Mouse (Mus musculus): ENCODE measurements around the gene Mgat3. TPM values are rescaled to one million over a fixed set of nuclear protein-coding genes. Genes with fewer than 3 reads are reported as not detected.

Gene Mgat3
- polyA plus RNA-seq, 1 experiment from 2014 or later = 22.3 TPM

DNA sequence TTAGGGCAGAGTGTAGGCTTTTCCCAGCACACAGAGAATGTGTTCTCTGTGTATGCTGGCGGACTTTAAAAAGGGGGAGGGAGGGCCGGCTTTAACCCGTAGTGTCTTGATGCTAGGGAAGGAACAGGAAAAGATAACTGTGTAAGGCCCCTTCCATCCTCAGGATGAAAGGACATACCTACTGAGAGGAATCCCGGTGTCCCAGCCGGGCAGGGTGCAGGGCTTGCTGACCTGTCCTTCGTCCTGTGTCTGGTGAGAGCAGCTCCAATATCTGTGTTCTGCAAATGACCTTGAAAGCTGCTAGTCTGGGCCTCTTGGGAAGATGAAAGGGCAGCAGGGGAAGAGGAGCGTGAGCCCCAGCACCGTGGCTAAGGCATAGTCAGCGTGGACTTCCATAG, 39.1 kb upstream of the Mgat3 start:
- Histone ChIP-seq H3K4me3 (replicated peaks; ENCODE audit: low read length) (peak overlapping the region; percentile 69), H3K36me3 (replicated peaks; ENCODE audit: control insufficient read depth, insufficient read depth) (no peaks in the 10 kb centered on the region), H3K4me1 (replicated peaks; ENCODE audit: control insufficient read depth, insufficient read depth, low read length) (peaks cover 20% of the 10 kb centered on the region), H3K9ac (peak overlapping the region; percentile 83), H3K27ac (no peak overlapping the region), H3K4me2 (replicated peaks) (peak overlapping the region; percentile 83), H3K27me3 (ENCODE audit: control insufficient read depth, insufficient read depth, low read length) (no peaks in the 10 kb centered on the region), H3K9me3 (ENCODE audit: control insufficient read depth, low read length) (no peaks in the 10 kb centered on the region)
- ATAC-seq (ENCODE audit: low FRiP score) = no peak
- no peak for DNase-seq (ENCODE audit: low spot score)
- WGBS = 48% methylated on average over 9 of the region's 9 CpGs

DNA sequence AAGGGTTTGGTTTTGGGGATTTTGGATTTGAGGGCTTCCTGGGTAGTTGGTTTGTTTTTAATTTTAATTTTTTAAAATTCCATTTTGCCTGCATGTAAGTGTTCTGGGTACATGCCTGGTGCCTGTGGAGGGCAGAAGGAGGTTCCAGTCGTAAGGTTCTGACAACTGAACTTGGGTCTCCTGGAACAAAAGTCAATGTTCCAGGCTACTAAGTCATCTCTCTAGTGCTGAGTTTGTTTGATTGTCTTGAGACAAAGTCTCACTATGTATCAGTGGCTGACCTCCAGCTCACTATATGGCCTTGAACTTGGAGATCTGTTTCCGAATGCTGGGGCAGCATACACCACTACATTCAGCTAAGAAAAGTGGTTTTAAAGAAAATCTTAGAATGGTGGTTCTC, 38.0 kb upstream of the Mgat3 start:
- Histone ChIP-seq H3K27me3 (ENCODE audit: control insufficient read depth, insufficient read depth, low read length) (no peaks in the 10 kb centered on the region), H3K4me3 (replicated peaks; ENCODE audit: low read length) (no peak overlapping the region), H3K9ac (no peak overlapping the region), H3K36me3 (replicated peaks; ENCODE audit: control insufficient read depth, insufficient read depth) (no peaks in the 10 kb centered on the region), H3K4me1 (replicated peaks; ENCODE audit: control insufficient read depth, insufficient read depth, low read length) (peaks cover 20% of the 10 kb centered on the region), H3K27ac (no peak overlapping the region), H3K4me2 (replicated peaks) (no peak overlapping the region), H3K9me3 (ENCODE audit: control insufficient read depth, low read length) (no peaks in the 10 kb centered on the region)
- no peak for ATAC-seq (ENCODE audit: low FRiP score)
- WGBS = 97% methylated on average over 2 of the region's 2 CpGs
- no peak for DNase-seq (ENCODE audit: low spot score)

DNA sequence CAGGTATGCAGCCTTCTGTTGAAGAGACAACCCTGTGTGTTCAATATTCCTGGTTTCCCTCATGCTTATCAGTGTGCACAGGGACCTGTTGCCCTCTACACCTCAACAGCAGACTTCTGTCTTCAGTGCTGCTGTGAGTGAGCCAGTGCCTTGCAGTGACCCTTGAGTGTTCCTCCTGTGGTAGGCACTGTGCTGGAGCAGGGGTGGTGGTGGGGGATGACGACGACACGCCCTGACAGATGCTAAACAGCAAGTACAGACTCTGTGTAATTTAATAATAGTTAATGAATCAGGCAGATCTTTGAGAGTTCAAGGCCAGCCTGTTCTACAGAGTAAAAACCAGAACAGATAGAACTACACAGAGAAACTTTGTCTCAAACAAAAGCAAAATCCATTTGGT, 36.9 kb upstream of the Mgat3 start:
- Histone ChIP-seq H3K27me3 (ENCODE audit: control insufficient read depth, insufficient read depth, low read length) (no peaks in the 10 kb centered on the region), H3K4me2 (replicated peaks) (no peak overlapping the region), H3K9ac (no peak overlapping the region), H3K27ac (no peak overlapping the region), H3K9me3 (ENCODE audit: control insufficient read depth, low read length) (no peaks in the 10 kb centered on the region), H3K4me3 (replicated peaks; ENCODE audit: low read length) (no peak overlapping the region), H3K36me3 (replicated peaks; ENCODE audit: control insufficient read depth, insufficient read depth) (peaks cover 6% of the 10 kb centered on the region; the same call in 1 of the 2 replicates), H3K4me1 (replicated peaks; ENCODE audit: control insufficient read depth, insufficient read depth, low read length) (peaks cover 20% of the 10 kb centered on the region)
- ATAC-seq (ENCODE audit: low FRiP score) (no peak), DNase-seq (ENCODE audit: low spot score) (no peak)
- 97% methylated on average over 3 of the region's 3 CpGs for WGBS

DNA sequence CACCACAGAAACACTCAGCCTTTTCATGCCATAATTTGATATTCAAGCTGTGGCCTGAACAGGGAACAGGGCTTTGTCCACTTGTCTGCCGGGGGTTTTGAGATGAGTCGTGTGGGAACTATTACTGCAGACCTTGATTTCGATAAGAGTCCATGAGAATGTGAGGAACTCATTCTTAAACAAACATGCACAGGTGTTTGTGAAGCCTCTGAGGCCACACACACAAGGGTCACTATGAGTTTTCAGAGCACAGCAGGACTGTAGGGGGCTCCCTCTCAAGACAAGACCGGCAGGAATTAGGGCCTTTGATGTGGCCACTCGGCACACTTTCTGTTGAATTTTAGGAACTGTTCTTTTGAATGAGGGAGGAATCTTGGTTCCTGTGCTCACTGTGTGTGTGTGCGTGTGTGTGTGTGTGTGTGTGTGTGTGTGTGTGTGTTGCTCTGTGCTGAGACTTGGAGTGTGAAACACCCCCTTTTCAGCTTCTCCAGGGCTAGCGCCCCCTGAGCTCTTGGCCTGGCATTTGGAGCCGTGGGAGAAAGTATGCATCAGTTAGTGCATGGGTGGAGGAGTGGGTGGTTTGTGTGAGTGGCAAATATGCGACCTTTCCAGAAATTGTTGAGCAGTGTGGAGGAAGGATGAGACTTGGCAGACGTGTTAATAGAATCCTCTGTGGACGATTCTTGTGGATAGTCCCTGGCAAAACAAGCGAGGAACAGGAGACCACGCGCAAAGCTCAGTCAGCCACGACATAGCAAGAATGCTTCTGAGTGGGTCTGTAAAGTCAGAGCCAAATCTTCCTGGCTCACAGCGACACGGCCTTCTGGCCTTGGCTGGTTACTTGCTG, 35.4 kb upstream of the Mgat3 start:
- Histone ChIP-seq H3K4me1 (replicated peaks; ENCODE audit: control insufficient read depth, insufficient read depth, low read length) (peaks cover 20% of the 10 kb centered on the region), H3K36me3 (replicated peaks; ENCODE audit: control insufficient read depth, insufficient read depth) (peaks cover 6% of the 10 kb centered on the region; the same call in 1 of the 2 replicates), H3K27me3 (ENCODE audit: control insufficient read depth, insufficient read depth, low read length) (no peaks in the 10 kb centered on the region), H3K4me2 (replicated peaks) (no peak overlapping the region), H3K9ac (no peak overlapping the region), H3K4me3 (replicated peaks; ENCODE audit: low read length) (no peak overlapping the region), H3K27ac (no peak overlapping the region), H3K9me3 (ENCODE audit: control insufficient read depth, low read length) (no peaks in the 10 kb centered on the region)
- DNase-seq (ENCODE audit: low spot score) (no peak), ATAC-seq (ENCODE audit: low FRiP score) (no peak)
- 61% methylated on average over 17 of the region's 17 CpGs for WGBS

DNA sequence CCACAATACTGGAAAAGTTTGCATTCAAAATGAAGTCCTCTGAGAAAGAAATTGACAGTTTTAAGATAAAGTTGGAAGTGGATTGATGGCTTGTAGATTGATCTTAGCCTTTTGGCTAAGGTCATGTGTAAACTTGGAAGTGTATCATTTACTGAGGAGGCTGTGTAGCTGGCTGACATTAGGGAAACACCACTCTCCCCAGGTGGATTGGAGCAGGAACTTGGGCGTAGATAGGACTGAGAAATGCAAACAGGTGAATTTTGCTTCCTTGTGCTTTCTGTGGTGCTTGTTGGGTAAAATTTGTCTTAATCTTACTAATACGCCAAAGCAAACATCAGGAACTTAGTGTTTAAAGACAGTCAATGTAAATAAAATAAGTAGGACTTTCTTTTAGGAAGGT, 33.2 kb upstream of the Mgat3 start:
- ATAC-seq (ENCODE audit: low FRiP score) = no peak
- Histone ChIP-seq H3K36me3 (replicated peaks; ENCODE audit: control insufficient read depth, insufficient read depth) (peaks cover 20% of the 10 kb centered on the region; the same call in 1 of the 2 replicates), H3K4me1 (replicated peaks; ENCODE audit: control insufficient read depth, insufficient read depth, low read length) (peaks cover 6% of the 10 kb centered on the region; the same call in 1 of the 2 replicates), H3K27me3 (ENCODE audit: control insufficient read depth, insufficient read depth, low read length) (no peaks in the 10 kb centered on the region), H3K9me3 (ENCODE audit: control insufficient read depth, low read length) (no peaks in the 10 kb centered on the region), H3K27ac (no peak overlapping the region), H3K4me2 (replicated peaks) (no peak overlapping the region), H3K4me3 (replicated peaks; ENCODE audit: low read length) (no peak overlapping the region), H3K9ac (no peak overlapping the region)
- 90% methylated on average over 2 of the region's 2 CpGs for WGBS
- no peak for DNase-seq (ENCODE audit: low spot score)

DNA sequence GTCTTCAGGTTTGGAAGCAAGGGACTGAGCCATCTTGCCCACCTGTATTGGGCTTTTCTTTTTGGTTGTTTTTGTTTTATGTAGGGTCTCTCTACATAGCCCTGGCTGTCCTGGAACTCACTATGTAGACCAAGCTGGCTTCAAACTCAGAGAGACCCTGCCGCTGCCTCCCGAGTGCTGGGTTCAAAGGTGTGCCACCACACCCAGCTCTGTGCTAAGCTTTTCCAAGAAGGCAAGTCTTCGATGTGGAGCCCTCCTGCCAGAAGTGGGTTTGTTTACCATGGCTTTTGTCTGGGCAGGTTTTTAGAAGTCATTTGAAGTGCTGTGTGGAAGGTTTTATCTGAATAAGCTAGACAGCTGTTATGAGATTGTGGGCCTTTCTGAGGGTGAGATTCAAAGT, 32.6 kb upstream of the Mgat3 start:
- Histone ChIP-seq H3K9ac (no peak overlapping the region), H3K4me2 (replicated peaks) (no peak overlapping the region), H3K27me3 (ENCODE audit: control insufficient read depth, insufficient read depth, low read length) (no peaks in the 10 kb centered on the region), H3K27ac (no peak overlapping the region), H3K4me1 (replicated peaks; ENCODE audit: control insufficient read depth, insufficient read depth, low read length) (peaks cover 6% of the 10 kb centered on the region; the same call in 1 of the 2 replicates), H3K36me3 (replicated peaks; ENCODE audit: control insufficient read depth, insufficient read depth) (peaks cover 20% of the 10 kb centered on the region; the same call in 1 of the 2 replicates), H3K9me3 (ENCODE audit: control insufficient read depth, low read length) (no peaks in the 10 kb centered on the region), H3K4me3 (replicated peaks; ENCODE audit: low read length) (no peak overlapping the region)
- no peak for ATAC-seq (ENCODE audit: low FRiP score)
- 96% methylated on average over 3 of the region's 3 CpGs for WGBS
- no peak for DNase-seq (ENCODE audit: low spot score)

DNA sequence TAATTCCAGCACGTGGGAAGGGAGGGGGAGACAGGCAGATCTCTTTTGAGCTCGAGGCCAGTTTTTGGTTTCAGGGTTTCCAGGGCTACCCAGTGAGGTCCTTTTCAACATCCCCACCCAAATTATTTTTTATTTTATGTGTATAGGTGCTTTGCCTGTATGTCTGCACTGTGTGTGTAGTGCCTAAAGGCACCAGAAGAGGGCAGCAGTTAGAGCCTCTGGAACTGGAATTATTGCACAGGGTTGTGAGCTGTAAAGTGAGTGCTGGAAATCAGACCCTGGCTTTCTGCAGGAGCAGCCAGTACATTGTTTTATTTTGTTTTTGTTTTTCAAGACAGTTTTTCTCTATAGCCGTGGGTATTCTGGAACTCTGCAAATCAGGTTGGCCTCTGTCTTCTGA, 31.4 kb upstream of the Mgat3 start:
- H3K9me3 ChIP-seq (ENCODE audit: control insufficient read depth, low read length) = no peaks in the 10 kb centered on the region
- DNase-seq (ENCODE audit: low spot score) (no peak), ATAC-seq (ENCODE audit: low FRiP score) (no peak)
- H3K4me1 ChIP-seq (replicated peaks; ENCODE audit: control insufficient read depth, insufficient read depth, low read length) = peaks cover 6% of the 10 kb centered on the region; the same call in 1 of the 2 replicates
- H3K36me3 ChIP-seq (replicated peaks; ENCODE audit: control insufficient read depth, insufficient read depth) = peaks cover 20% of the 10 kb centered on the region; the same call in 1 of the 2 replicates
- H3K9ac ChIP-seq = no peak overlapping the region
- no peak overlapping the region for H3K4me2 ChIP-seq (replicated peaks)
- 96% methylated on average over 3 of the region's 3 CpGs for WGBS
- no peaks in the 10 kb centered on the region for H3K27me3 ChIP-seq (ENCODE audit: control insufficient read depth, insufficient read depth, low read length)
- no peak overlapping the region for H3K4me3 ChIP-seq (replicated peaks; ENCODE audit: low read length)
- no peak overlapping the region for H3K27ac ChIP-seq

DNA sequence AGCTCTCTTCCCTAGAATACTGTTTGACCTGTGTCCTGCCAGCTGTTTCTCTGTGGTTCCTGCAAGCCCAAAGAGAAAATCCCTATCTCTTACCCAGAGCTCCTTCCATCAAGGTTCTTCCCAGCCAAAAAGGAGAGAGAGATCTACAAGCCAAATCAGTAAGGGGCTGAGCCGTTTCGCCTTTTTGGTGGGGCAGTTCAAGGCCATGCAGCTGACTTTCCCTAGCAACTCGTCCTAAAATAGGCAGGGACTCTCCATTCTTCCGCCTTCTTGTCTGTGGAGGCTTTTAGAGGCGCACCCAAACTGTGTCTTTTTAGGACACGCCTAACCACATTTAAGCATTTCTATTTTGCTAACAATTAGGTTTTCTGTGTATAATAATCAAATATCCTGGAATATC, 29.8 kb upstream of the Mgat3 start:
- no peak for ATAC-seq (ENCODE audit: low FRiP score)
- WGBS = 95% methylated on average over 6 of the region's 6 CpGs

DNA sequence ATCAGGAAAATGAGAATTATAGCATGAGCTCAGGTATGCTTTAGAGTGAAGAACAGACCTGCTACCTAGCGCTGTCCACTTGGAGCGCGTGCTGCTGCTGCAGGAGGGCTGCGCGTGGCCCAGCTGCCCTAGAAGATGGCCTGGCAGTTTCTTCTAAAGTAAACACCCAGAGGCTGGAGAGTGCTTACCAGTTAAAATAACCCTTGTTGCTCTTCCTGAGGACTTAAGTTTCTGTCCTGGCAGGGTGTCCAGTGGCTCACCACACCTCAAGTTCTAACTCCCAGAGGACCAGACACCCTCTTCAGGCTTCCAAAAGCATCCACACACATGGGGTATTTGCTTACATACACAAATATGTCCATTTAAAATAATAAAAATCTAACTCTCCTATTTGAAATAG, 28.1 kb upstream of the Mgat3 start:
- Histone ChIP-seq H3K4me2 (replicated peaks) (no peak overlapping the region), H3K4me3 (replicated peaks; ENCODE audit: low read length) (no peak overlapping the region), H3K9me3 (ENCODE audit: control insufficient read depth, low read length) (no peaks in the 10 kb centered on the region), H3K36me3 (replicated peaks; ENCODE audit: control insufficient read depth, insufficient read depth) (peaks cover 35% of the 10 kb centered on the region), H3K9ac (no peak overlapping the region), H3K27ac (no peak overlapping the region), H3K4me1 (replicated peaks; ENCODE audit: control insufficient read depth, insufficient read depth, low read length) (no peaks in the 10 kb centered on the region), H3K27me3 (ENCODE audit: control insufficient read depth, insufficient read depth, low read length) (no peaks in the 10 kb centered on the region)
- ATAC-seq (ENCODE audit: low FRiP score) (no peak), DNase-seq (ENCODE audit: low spot score) (no peak)
- 97% methylated on average over 5 of the region's 5 CpGs for WGBS

More for the DNA sequence above, 29.8 kb upstream of the Mgat3 start:
- no peak overlapping the region for H3K9ac ChIP-seq
- DNase-seq (ENCODE audit: low spot score) = no peak
- H3K4me3 ChIP-seq (replicated peaks; ENCODE audit: low read length) = no peak overlapping the region
- no peaks in the 10 kb centered on the region for H3K27me3 ChIP-seq (ENCODE audit: control insufficient read depth, insufficient read depth, low read length)
- no peaks in the 10 kb centered on the region for H3K9me3 ChIP-seq (ENCODE audit: control insufficient read depth, low read length)
- H3K36me3 ChIP-seq (replicated peaks; ENCODE audit: control insufficient read depth, insufficient read depth) = peaks cover 24% of the 10 kb centered on the region; the same call in 1 of the 2 replicates
- no peaks in the 10 kb centered on the region; the same call in 1 of the 2 replicates for H3K4me1 ChIP-seq (replicated peaks; ENCODE audit: control insufficient read depth, insufficient read depth, low read length)
- no peak overlapping the region for H3K4me2 ChIP-seq (replicated peaks)
- no peak overlapping the region for H3K27ac ChIP-seq

Measured in hindbrain, embryonic 14.5 days (tissue).